Mouse (Mus musculus) CH12.LX (cell line): ENCODE data around the gene Myo9b. TPM values are rescaled to one million over a fixed set of nuclear protein-coding genes. Genes with fewer than 3 reads are reported as not detected.
A peak's percentile ranks its signal among the peaks of the same experiment; 100 is the strongest.

Experiments
- DNase-seq: peaks from one replicate; pipeline ENCODE4 v3.0.0-alpha.2; 2013; ENCODE audit errors: extremely low read depth
- H3K27ac ChIP-seq: 2 replicates; pipeline ENCODE4 v1.5.1; 2012; ENCODE audit warnings: low read depth, mild to moderate bottlenecking, control low read depth, moderate library complexity; ENCODE audit not compliant: insufficient read depth
- H3K27me3 ChIP-seq: replicated peaks from 2 replicates; pipeline ENCODE3; 2012; ENCODE audit warnings: inconsistent platforms
- H3K36me3 ChIP-seq, 2 experiments: replicated peaks in 1 of 2; 2 replicates each; pipeline versions ENCODE3 to v1.6.1; 2012; ENCODE audit warnings: inconsistent platforms in 1 of 2, low read length in 1 of 2, mild to moderate bottlenecking in 1 of 2, mixed read lengths in 1 of 2, moderate library complexity in 1 of 2; ENCODE audit not compliant: control insufficient read depth in 1 of 2, insufficient read depth in 1 of 2
- H3K4me1 ChIP-seq, 2 experiments: 2 replicates each; pipeline ENCODE4 v1.6.1; 2012; ENCODE audit warnings: inconsistent platforms in 1 of 2, moderate library complexity in 1 of 2; ENCODE audit not compliant: insufficient read depth in 2 of 2, control insufficient read depth in 1 of 2
- H3K4me2 ChIP-seq: 2 replicates; pipeline ENCODE4 v1.6.1; 2012; ENCODE audit warnings: low read depth, mild to moderate bottlenecking, control low read depth; ENCODE audit not compliant: poor library complexity, insufficient read depth, severe bottlenecking
- H3K4me3 ChIP-seq, 3 experiments: fragments of 150-350 bp in 1 of 3; sonication (generic) in 1 of 3; replicated peaks in 1 of 3; 2 replicates each; pipeline versions ENCODE3 to v1.5.1; 2011 to 2012; ENCODE audit warnings: low read depth in 2 of 3, low read length in 2 of 3, mild to moderate bottlenecking in 2 of 3, moderate library complexity in 2 of 3, control low read depth in 1 of 3, improper control_type of control experiment in 1 of 3, inconsistent platforms in 1 of 3, mixed read lengths in 1 of 3; ENCODE audit not compliant: poor library complexity in 1 of 3
- H3K79me2 ChIP-seq: replicated peaks from 2 replicates; pipeline ENCODE4 v1.6.1; 2012; ENCODE audit warnings: mild to moderate bottlenecking, moderate library complexity; ENCODE audit not compliant: control insufficient read depth, poor library complexity, insufficient read depth, severe bottlenecking; ENCODE audit errors: extremely low read depth
- H3K9ac ChIP-seq: 2 replicates; pipeline ENCODE4 v1.6.1; 2012; ENCODE audit warnings: low read depth, mild to moderate bottlenecking, control low read depth, moderate library complexity; ENCODE audit not compliant: insufficient read depth
- H3K9me3 ChIP-seq: replicated peaks from 2 replicates; pipeline ENCODE3; 2012; ENCODE audit warnings: low read length, inconsistent platforms, mixed read lengths
- BHLHE40 ChIP-seq: IDR thresholded peaks from 2 replicates; pipeline ENCODE4 v1.6.1; 2011; ENCODE audit warnings: mild to moderate bottlenecking, low read depth, low read length, improper control_type of control experiment
- CHD1 ChIP-seq: IDR thresholded peaks from 2 replicates; pipeline ENCODE4 v1.6.1; 2012; ENCODE audit warnings: low read depth, low read length, improper control_type of control experiment, inconsistent platforms
- CHD2 ChIP-seq: IDR thresholded peaks from 2 replicates; pipeline ENCODE4 v1.6.1; 2011; ENCODE audit warnings: low read length, improper control_type of control experiment
- CTCF ChIP-seq, 2 experiments: IDR thresholded peaks in 1 of 2; conservative IDR thresholded peaks in 1 of 2; 2 replicates each; pipeline ENCODE4 v1.5.1; 2011 to 2012; ENCODE audit warnings: low read depth in 2 of 2, low read length in 2 of 2, improper control_type of control experiment in 1 of 2, inconsistent platforms in 1 of 2, mild to moderate bottlenecking in 1 of 2, moderate library complexity in 1 of 2
- ELF1 ChIP-seq: IDR thresholded peaks from 2 replicates; pipeline ENCODE4 v1.6.1; 2014; ENCODE audit warnings: low read depth, mild to moderate bottlenecking, inconsistent platforms, low read length, improper control_type of control experiment
- EP300 ChIP-seq: IDR thresholded peaks from 2 replicates; pipeline ENCODE4 v1.6.1; 2011; ENCODE audit warnings: low read length, improper control_type of control experiment
- ETS1 ChIP-seq: conservative IDR thresholded peaks from 2 replicates; pipeline ENCODE4 v1.6.1; 2012; ENCODE audit warnings: low read depth, mild to moderate bottlenecking, inconsistent platforms, low read length, improper control_type of control experiment, moderate library complexity
- HCFC1 ChIP-seq: IDR thresholded peaks from 2 replicates; pipeline ENCODE4 v1.6.1; 2012; ENCODE audit warnings: low read depth, mild to moderate bottlenecking, inconsistent platforms, low read length, improper control_type of control experiment
- JUN ChIP-seq: IDR thresholded peaks from 2 replicates; pipeline ENCODE4 v1.6.1; 2011; ENCODE audit warnings: low read depth, mild to moderate bottlenecking, low read length, improper control_type of control experiment, moderate library complexity; ENCODE audit not compliant: insufficient read depth
- MAFK ChIP-seq: IDR thresholded peaks from 2 replicates; pipeline ENCODE4 v1.6.1; 2011; ENCODE audit warnings: low read length, improper control_type of control experiment; ENCODE audit not compliant: insufficient replicate concordance
- MAZ ChIP-seq: IDR thresholded peaks from 2 replicates; pipeline ENCODE4 v1.6.1; 2012; ENCODE audit warnings: low read depth, mild to moderate bottlenecking, inconsistent platforms, low read length, improper control_type of control experiment, moderate library complexity
- MXI1 ChIP-seq: IDR thresholded peaks from 2 replicates; pipeline ENCODE4 v1.6.1; 2011; ENCODE audit warnings: mild to moderate bottlenecking, low read depth, low read length, improper control_type of control experiment
- MYC ChIP-seq: IDR thresholded peaks from 2 replicates; pipeline ENCODE4 v1.6.1; 2011; ENCODE audit warnings: low read depth, mild to moderate bottlenecking, improper control_type of control experiment, low read length
- NELFE ChIP-seq: IDR thresholded peaks from 2 replicates; pipeline ENCODE4 v1.6.1; 2011; ENCODE audit warnings: low read depth, low read length, improper control_type of control experiment
- NRF1 ChIP-seq: IDR thresholded peaks from 2 replicates; pipeline ENCODE4 v1.6.1; 2014; ENCODE audit warnings: low read depth, mild to moderate bottlenecking, inconsistent platforms, low read length, improper control_type of control experiment, moderate library complexity
- PAX5 ChIP-seq: IDR thresholded peaks from 2 replicates; pipeline ENCODE4 v1.6.1; 2012; ENCODE audit warnings: low read length, inconsistent platforms, mixed read lengths
- POLR2A ChIP-seq: IDR thresholded peaks from 2 replicates; pipeline ENCODE4 v1.6.1; 2011; ENCODE audit warnings: low read depth, mild to moderate bottlenecking, improper control_type of control experiment, low read length
- POLR2AphosphoS2 ChIP-seq: IDR thresholded peaks from 2 replicates; pipeline ENCODE4 v1.6.1; 2011; ENCODE audit warnings: low read depth, low read length, improper control_type of control experiment
- RAD21 ChIP-seq: IDR thresholded peaks from 2 replicates; pipeline ENCODE4 v1.6.1; 2011; ENCODE audit warnings: low read depth, mild to moderate bottlenecking, low read length, improper control_type of control experiment, moderate library complexity
- SIN3A ChIP-seq: IDR thresholded peaks from 2 replicates; pipeline ENCODE4 v1.6.1; 2012; ENCODE audit warnings: low read length, improper control_type of control experiment, inconsistent platforms
- TCF12 ChIP-seq: IDR thresholded peaks from 2 replicates; pipeline ENCODE4 v1.6.1; 2014; ENCODE audit warnings: low read depth, mild to moderate bottlenecking, inconsistent platforms, low read length, improper control_type of control experiment
- UBTF ChIP-seq: IDR thresholded peaks from 2 replicates; pipeline ENCODE4 v1.6.1; 2012; ENCODE audit warnings: low read depth, mild to moderate bottlenecking, inconsistent platforms, low read length, improper control_type of control experiment, moderate library complexity
- USF1 ChIP-seq: IDR thresholded peaks from 2 replicates; pipeline ENCODE4 v1.6.1; 2014; ENCODE audit warnings: low read depth, mild to moderate bottlenecking, inconsistent platforms, low read length, improper control_type of control experiment
- ZC3H11A ChIP-seq: IDR thresholded peaks from 2 replicates; pipeline ENCODE4 v1.6.1; 2012; ENCODE audit warnings: low read depth, mild to moderate bottlenecking, inconsistent platforms, low read length, improper control_type of control experiment
- ZKSCAN1 ChIP-seq: IDR thresholded peaks from 2 replicates; pipeline ENCODE4 v1.6.1; 2012; ENCODE audit warnings: low read depth, inconsistent platforms, low read length, improper control_type of control experiment, borderline replicate concordance
- dilution Hi-C: fragments of 300-500 bp; cut with MboI; formaldehyde crosslinking; loops from 2 replicates; pipeline ENCODE4 v1.14.3; 2020; ENCODE audit warnings: low sequenced_read_pairs; ENCODE audit not compliant: extremely low pct_unique_long_range_greater_than_20kb, extremely low pct_ligation_motif_present
- in situ Hi-C: fragments of 300-500 bp; cut with MboI; formaldehyde crosslinking; loops from 3 replicates; pipeline ENCODE4 v1.14.3; 2019; ENCODE audit warnings: low sequenced_read_pairs, low pct_ligation_motif_present, low pct_unique_long_range_greater_than_20kb, mixed read lengths
- polyA plus RNA-seq: library from polyadenylated mRNA; unstranded; fragments of >175 nt; gene quantifications from 2 replicates; pipeline ENCODE4 v1.2.1, GENCODE M21; 2012; ENCODE audit warnings: low read depth; ENCODE audit not compliant: insufficient read length
- total RNA-seq, 2 experiments: library from RNA; depleted of rRNA; stranded (reverse); fragments of 300-350 nt in 1 of 2; fragments of >200 nt in 1 of 2; gene quantifications; 2 replicates each; pipeline ENCODE4 v1.2.3; 2012 to 2014

Gene Myo9b
- total and polyA plus RNA-seq, 3 experiments = 14.2 to 36.2 (median 29.0) TPM

DNA sequence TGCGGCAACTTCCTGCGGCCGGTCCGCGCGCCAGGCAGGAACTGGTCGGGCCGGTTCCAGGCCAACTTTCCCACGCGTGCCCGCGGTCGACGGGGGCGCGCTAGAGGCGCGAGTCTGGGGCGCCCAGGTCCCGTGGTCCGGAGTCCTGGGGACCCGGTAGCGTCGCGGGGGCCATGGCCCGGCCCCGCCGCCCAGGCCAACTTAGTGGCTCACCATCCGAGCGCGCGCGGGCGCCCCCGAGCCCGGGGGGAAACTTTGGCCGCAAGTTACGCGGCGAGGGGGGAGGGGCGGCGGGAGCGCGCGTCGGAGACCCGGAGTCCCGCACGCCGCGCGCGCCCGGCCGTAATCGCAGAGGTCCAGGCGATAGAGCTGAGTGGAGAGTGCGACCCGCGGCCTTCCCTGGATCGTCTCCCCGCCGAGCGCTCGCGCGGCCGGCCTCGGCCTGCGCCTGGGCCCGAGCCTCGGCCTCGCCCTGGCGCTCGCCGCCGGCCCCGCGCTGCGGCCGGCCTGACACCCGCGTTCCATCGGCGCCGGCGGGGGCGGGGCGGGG, 109.0 kb downstream of the Myo9b start, which contains the start of gene Nr2f6:
TSS of gene Nr2f6 (minus strand) at position 540 of the 550 bp plus-strand sequence.
- dilution Hi-C loops (no loop called here), in situ Hi-C loops (no loop called here)
- H3K27ac ChIP-seq = peak within 1 kb of the TSS; percentile 4; the same call in 1 of the 2 replicates
- H3K79me2 ChIP-seq = no peaks in the 10 kb centered on the region
- TF ChIP-seq CHD2 = peak; percentile 28; the same call in 1 of the 2 replicates
- TF ChIP-seq BHLHE40 = peak; percentile 44; the same call in 1 of the 2 replicates
- TF ChIP-seq NRF1 = no peak
- no peak for TF ChIP-seq CHD1
- no peak for TF ChIP-seq ETS1
- TF ChIP-seq ELF1 = no peak; the same call in 1 of the 2 replicates
- no peak for TF ChIP-seq RAD21
- TF ChIP-seq PAX5 = no peak
- TF ChIP-seq JUN = no peak
- TF ChIP-seq POLR2A = peak; percentile 38; the same call in 1 of the 2 replicates
- no peak for TF ChIP-seq SIN3A
- TF ChIP-seq TCF12 = no peak
- no peak for TF ChIP-seq USF1
- TF ChIP-seq ZKSCAN1 = no peak
- TF ChIP-seq HCFC1 = no peak; the same call in 1 of the 2 replicates
- TF ChIP-seq MAFK = no peak
- no peak for TF ChIP-seq MYC
- TF ChIP-seq EP300 = no peak
- no peak for TF ChIP-seq CTCF (conservative IDR thresholded peaks at IDR 0.05 in 1 of 2, IDR thresholded peaks at IDR 0.05 in 1 of 2; ENCODE audit: low read depth in 2 of 2, low read length in 2 of 2)
- no peak for TF ChIP-seq MAZ
- peak; percentile 89 for TF ChIP-seq UBTF
- no peak for TF ChIP-seq ZC3H11A
- no peak for TF ChIP-seq POLR2AphosphoS2
- no peak for TF ChIP-seq NELFE
- peak; percentile 3; the same call in 1 of the 2 replicates for TF ChIP-seq MXI1
- H3K4me2 ChIP-seq = peak within 1 kb of the TSS; percentile 54
- no peak for DNase-seq
- peak within 1 kb of the TSS; percentile 86 for H3K9ac ChIP-seq
- peaks cover 0 to 21% of the 10 kb centered on the region in 2 experiments for H3K36me3 ChIP-seq
- peak within 1 kb of the TSS; percentile 61 to 94 (median 77) for H3K4me3 ChIP-seq
- peaks cover 15 to 50% of the 10 kb centered on the region in 2 experiments for H3K4me1 ChIP-seq
- no peaks in the 10 kb centered on the region for H3K9me3 ChIP-seq
- no peaks in the 10 kb centered on the region for H3K27me3 ChIP-seq
